Mouse (Mus musculus) frontal cortex, postnatal 10 days (tissue): Measurements from ENCODE around the gene Iqck.

ENCODE experiments used
- DNase-seq, 2 experiments: peaks; one replicate each; pipeline ENCODE4 v3.0.0; 2022; ENCODE audit warnings: low spot score in 2 of 2, mixed read lengths in 1 of 2

The Iqck gene

DNA sequence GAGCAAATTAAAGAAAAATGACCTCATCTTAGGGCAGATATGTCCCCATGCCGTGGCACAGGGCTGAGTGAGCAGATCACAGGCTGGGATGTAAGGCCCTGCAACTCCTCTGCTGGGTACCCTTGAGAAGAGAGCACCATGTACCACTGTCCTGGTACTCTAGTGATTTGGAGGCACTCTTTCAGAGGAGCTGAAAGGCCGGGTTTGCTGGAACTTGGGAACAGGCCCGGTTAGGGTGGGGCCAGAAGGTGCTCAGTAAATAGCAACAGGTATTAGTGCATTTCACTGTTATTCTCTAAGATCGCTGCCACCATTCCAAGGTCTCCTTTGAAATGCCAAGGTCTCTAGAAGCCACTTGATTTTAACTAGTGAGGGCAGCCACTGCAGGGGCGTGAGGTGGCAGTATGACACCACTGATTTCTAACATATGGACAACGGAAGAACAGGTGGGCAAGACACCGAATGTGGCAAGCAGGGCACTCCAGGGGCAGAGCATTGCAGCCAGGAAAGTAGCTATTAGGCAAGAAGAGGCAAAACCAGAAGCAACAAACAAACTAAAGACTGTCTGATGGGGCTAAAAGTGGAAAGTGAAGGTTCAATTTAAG, 59.1 kb downstream of the Iqck start:
- DNase-seq, result no peak

DNA sequence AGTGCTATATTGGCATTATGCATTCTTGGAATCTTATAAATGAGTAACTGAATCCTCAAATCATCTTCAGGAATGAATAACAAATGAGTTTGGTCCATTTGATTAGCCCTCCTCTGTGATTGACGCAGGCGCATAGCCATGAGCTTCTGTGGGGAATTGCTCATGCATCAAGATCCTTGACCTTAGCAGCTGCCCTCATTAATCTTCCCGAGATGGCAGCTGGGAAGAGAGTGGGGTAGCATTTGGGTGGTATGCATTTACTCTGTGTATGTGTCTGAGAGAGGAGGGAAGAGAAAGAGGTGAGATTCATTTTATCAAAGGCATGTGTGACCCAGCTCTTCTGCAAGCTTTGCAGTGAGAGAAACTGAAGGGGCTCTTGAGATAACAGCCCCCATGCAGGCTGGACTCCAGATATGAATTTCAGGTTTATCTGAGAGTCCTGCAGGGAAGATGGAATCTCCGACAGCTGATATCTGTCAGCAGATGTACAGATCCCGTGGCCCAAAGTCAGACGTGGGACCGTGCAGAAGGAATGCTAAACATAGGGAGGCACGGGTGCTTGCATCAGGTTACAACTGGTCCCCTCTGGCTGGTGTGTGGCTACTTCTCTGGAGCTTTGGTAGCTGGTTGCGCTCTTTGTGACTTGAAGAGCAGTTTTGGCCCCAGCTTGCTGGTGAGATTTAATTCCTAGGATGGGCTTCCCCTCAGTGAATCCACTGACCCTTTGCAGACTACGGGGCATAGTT, 63.9 kb downstream of the Iqck start:
- DNase-seq, result no peak

DNA sequence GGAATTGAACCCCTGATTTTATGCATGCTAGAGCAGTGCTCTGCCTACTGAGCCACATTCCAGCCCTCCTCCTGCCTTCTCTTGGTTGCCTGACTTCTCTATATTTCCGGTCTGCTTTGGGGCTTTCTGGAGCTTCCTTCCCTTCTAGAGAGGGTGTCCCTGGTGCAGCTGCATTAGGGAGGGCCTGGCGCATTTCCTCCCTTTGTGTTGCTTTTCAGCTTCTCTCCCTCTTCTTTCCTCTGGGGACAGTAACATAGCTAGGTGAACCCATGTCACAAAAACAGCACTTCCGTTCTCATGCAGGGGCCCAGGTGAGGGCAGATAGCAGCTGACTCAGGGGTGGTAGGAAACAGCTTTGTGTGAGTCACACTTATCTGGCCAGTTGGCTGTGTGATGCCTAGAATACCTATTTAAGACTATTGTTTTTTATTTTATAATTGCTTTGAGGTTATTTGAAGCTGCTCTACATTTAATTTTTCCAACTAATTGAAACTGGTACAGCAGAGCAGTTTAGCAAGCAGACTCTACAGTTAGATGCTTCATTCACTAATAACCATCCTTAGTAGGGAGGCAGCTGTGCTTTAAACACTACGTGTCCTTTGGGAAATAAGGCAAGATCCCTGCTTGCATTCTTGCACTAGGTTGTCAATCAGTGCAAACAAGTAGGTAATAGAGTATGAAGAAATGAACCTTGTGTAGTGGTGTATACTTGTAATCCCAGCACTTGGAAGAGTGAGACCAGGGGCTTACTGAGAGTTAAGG, 67.1 kb downstream of the Iqck start:
- DNase-seq, result no peak

DNA sequence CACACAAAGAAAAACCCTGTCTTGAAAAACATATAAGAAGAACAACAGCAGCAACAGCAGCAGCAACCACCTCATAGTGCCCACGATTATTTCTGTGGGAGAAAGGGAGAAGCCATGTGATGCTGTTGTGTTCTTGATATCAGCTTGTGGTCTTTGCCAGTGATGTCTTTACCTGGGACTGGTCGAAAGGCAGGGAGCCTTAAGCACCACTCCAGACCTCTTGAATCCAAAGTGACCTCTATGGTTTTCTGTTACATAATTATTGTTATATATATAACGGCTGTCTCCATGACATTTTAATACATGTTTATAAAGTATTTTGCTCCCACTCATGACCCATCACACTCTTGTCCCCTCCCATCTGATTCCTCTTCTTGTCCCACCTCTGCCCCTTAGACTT, 70.0 kb downstream of the Iqck start:
- no peak for DNase-seq

DNA sequence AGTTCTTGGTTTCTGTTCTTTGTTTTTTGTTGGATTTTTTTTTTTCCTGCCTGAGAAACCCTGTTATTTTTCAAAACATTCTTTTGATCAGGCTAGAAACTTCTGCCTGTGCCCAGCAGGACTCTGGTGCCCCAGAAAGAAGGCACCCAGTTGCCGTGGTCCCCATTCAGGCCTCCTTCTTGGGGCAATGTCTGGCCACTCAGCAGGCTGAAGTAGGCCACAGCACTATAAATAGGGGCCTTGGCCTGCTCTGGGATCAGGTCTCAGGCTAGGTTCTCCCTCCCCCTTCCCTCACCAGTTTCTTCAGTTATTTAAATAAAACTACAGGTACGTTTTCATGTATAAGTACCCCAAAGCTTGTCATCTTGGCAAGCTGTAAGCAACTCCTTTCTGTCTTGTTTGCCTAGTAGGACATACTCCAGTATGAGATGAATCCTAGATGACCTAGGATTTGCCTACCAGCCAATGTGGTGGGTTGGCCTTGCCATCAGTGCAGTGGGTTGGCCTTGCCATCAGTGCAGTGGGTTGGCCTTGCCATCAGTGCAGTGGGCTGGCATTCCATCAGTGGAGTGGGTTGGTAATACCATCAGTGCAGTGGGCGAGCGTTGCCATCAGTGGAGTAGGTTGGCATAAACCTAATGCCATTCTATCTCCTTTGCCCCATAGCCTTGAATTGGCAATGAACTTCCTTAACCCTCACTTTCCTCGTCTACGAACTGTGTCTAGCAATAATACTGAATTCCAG, 71.1 kb downstream of the Iqck start:
- no peak for DNase-seq

DNA sequence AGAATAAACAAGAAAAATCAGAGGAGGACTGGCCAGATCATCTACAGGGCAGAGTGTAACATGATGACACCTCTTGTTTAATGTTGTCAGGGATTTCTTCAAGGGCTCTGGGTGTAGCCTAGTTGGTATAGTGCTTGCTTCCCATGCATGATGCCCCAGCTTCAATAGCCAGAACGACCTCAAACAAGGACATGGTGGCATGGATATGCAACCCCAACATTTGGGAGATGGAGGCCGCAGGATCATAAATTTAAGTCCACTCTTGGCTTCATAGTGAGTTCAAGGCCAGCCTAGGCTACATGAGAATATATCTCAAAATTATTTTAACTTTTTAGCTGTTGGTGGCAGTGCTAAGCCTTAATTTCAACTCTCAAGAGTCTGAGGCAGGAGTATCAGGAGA, 71.7 kb downstream of the Iqck start:
- DNase-seq, result no peak

DNA sequence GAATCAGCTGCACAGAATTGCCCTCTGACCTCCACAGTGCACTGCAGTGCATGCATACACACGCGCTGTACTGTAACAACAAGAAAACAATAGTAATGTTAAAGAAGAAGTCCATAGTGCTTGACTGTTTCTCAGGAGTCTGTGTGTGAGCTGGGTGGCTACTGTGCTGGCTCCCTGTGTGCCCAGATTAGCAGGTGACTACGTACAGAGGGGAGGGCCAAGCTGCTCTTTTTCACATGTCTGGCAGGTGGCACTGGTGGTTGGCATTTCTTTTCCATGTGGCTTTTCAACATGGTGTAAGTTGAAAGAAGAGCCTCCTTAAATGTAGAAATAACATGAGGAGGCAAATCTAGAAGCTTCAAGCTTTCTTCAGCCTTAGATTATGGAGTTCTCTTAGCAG, 72.8 kb downstream of the Iqck start:
- DNase-seq, result no peak

DNA sequence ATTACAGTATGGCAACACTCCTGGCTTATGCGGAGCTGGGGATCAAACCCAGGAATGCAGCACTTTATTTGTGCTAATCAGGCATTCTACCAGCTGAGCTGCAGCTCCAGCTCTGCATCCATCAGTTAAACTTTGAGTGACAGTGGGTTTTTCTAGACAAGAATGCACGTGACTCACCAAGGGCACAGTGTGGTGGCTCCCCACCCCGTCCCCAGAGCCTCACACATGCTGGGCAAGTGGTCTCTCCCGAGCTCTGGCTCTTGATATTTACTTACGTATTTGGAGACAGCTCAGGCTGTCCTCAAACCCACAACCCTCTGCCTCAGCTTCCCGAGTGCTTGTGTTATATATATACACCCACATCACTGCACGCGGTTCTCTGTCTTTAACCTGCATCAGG, 73.4 kb downstream of the Iqck start:
- no peak for DNase-seq

DNA sequence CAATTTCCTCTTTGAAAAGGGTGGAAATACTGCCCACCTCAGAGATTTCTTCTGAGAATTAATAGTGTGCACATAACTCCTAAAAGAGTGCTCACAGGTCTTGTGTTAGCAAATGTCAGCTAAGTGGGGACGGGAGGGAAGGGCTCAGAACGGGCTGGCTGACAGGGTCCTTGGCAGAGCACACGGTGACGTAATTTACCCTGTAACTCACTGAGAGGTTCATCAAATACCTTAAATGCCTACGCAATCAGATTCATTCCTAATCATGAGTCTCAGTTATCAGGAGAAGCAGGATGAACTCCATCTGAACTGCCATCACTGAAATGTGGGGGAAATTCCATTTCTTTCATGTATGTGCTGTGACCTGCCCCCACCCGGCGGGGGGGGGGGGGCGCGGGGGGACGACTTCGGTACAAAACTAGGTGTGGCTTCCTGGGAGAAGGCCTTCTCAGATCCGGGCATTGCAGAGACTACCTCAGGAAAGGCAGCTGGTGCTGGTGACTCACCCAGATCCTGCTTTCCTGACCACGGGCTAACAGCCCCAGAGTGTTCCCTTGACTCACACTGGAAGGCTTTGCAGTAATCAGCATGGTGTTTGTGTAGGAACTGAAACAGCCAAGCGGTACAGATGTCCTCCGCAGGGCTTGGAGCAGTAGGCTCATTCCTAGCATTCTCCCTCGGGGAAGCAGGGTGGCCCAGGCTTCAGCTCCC, 74.2 kb downstream of the Iqck start:
- no peak for DNase-seq

DNA sequence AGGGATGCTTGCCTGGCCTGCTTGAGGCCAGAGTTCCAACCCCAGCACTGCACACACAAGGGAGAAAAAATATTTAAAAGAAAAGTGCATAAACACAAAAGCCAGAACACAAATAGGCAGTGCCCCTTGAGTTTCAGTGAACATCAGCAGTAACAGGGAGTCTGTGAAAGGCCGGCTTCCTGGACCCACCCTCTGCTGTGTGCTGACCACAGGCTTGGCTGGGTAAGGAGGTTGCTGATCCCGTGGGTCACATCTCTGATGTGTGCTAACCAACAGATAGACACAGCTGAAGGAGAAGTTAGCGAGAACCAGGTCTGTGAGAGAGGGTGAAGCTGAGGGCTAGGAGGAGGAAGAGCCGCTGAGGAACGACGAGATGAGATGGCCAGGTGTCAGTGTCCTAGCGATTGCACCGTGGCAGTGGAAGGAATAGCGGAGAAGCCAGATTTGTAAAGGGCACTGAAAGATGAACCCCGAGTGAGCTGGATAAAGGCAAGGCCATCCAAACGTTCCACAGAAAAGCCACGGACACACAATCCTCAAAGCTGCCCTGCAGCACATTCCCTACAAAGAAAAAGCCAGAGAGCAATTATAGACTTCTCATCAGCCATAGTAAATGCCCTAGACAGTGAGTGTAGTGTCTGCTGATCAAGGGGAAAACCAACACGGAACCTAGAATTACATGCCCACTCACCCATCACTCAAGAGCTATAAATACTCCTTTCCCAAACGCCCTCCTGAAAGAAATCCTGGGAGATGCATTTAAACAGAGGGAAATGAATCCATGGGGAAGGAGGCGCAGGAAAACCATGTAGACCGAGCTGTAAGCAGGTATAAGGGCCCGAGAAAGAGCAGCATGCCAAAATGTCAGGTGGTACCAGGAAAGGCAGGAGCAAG, 76.2 kb downstream of the Iqck start:
- DNase-seq, result no peak

DNA sequence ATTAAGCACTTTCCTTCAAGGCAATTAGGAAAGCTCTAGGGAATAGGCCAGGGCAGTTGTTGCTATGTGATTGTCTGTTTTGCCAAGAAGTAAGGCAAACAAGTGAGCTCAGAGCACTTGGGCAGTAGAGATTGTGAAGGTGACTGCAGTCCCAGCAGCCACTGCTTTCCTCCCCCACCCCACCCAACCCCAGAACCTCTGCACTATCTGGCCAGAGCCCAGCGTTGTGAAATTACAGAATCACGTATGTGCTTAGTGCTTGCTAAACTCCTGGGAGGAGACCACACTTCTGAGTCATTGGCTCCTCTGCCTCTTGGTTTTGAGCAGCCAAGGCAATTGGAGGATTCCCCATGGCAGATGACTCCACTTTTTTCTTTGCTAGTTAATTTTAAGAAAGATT, 79.8 kb downstream of the Iqck start:
- DNase-seq, result no peak

DNA sequence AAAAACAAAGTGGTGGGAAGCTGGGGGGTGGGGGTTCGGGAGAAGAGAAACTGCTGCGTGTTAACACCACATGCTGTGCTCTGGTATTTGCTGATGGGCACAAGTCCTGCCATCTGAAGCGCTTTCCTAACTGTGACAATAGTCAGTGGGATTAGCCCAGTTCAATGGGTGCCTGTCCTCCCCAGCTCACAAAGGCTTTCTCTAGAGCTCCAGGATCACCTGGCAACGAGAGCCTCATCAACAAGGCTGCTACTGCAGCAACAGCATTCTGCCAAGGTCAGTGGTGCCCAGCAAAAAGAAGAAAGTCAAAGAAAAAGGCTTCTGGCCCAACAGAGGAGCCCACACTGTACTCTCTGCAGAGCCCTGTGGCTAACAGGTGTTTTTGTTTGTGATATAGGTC, 81.3 kb downstream of the Iqck start:
- no peak for DNase-seq

DNA sequence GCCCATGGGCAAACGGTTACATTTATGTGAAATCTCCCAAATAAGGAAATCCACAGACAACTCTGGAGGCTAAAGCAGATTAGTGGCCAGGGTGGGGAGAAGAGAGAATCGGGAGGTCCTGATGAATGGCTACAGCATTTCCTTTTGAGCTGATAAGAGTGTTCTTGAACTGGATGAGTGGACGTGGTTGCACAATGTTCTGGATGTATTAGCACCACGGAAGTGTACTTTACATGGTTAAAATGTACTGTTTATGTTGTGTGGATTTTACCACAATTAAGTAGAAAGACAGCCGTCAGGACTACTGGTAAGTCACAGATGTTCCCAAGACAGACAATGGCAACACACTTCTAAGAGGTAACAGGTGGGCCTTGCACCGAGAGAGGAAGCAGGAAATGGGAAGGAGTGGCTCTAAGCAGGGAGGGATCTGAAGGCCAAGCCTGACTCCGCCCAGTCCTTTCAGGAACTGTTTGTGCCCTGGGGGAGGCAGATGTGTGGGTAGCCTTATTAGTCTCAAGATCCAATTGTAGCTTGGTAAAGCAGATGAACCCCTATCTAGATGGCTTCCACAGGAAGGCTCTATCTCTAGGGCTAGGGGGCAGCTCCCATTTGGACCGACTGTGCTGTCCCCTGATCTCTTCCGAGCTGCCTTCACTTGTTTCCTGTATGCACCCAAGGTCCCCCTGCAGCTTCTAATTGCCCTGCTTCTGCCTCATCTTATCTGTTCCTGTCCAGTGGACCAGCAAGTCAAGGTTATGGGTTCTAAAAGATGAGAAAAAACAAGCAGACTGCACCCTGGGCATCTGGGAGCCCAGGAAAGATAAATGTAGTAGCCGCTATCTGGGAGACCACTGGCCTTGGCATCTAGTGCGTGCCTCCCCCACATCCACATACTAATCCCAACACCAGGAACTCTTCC, 82.2 kb downstream of the Iqck start:
- no peak for DNase-seq

DNA sequence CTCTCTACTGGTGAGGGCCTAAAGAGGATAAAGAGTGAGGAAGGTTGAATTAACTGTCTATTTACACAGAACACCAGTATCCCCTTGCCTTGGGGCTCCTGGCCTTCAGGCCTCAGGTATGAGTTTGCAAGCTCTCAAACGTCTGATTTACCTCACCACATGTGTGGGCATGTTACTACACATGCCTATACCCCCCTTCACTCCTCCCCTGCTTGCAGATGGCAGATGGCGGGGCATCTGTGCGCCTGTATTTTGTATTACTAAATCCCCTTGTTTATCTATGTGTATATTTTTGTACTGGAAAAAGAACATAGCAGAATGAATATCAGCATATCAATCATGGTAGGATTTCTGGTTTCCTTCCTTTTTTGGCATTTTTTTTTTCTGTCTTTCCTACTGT, 86.7 kb downstream of the Iqck start:
- DNase-seq, result no peak

DNA sequence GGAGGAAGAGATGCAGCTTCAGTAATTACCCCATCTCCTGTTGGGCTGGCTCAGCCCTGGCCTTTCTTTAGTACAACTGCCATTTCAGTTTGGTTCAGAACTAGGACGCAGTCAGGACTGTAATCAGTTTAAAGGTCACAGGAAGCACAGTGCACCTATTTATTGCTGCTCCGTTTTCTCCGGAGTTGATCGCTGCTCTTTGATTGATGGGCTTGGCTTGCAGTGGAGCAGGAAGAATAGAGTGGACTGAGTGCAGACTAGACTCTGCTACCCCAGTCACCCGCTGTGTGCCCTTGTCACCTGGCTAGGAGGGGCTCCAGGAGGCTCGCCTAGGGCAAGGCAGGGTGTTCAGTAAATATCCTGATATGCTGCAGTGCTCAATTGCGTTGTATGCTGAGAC, 87.6 kb downstream of the Iqck start:
- DNase-seq, result no peak

DNA sequence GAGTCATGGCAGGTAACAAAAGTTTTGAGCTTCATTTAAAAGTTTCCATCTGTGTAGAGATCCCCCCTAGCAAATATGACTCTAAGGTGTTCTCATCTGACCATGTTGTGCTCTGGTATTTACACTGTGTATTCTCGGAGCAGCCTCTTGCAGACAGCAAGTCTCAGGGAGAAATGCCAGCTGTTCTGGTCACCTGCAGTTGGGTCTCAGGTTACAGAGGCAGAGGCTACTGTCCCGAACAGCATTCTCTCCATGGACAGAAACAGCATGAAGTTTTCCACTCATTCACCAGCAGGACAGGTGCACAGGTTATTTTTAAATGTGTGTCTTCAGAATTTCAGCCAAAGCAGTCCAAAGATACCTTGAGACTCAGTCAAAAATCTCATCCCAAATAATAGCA, 89.3 kb downstream of the Iqck start:
- no peak for DNase-seq

DNA sequence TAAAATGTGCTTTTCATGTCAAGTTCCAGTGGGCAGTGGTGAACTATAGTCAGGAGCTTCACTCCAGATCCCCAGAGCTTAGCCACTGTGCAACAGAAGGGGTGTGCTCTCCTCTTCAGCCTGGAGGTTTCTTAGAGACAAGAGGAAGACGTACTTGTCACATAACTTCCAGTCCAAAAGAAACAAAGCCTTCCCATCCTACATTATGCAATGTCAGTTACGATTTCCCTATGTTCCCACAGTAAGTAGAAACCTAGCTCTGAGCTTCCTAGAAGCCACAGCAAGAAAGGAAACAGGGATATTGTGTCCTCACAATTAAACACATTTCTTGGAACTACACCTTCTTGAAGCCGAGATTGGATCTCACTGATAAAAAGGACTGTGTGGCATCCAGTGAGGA, 91.7 kb downstream of the Iqck start:
- no peak for DNase-seq

DNA sequence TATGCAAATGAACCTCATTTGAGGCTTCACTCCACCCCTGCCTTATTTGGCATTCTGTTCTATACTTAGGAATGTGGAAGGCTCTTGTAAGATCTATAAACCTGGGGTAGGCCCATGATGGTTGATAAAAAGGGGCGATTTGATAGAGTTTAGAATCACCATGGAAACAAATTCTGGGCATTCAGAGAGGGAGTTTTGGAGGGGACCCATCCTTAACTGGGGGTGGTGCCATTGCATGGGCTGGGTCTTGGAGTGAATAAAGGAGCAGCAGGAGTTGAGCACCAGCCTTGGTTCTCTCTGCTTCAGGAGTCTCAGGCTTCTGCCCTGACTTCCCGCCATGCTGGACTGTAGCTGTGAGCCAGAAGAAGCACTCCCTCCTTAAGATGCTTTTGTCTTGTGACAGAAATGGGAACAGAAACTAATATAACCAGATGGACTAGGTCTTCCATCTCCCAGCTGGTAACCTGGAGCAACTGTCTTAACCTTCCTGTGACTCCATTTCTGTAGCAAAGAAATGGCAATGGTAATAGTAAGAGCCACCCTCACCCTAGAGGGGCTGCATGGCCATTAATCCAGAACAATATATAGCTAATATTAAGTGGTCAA, 93.2 kb downstream of the Iqck start:
- DNase-seq, result no peak

DNA sequence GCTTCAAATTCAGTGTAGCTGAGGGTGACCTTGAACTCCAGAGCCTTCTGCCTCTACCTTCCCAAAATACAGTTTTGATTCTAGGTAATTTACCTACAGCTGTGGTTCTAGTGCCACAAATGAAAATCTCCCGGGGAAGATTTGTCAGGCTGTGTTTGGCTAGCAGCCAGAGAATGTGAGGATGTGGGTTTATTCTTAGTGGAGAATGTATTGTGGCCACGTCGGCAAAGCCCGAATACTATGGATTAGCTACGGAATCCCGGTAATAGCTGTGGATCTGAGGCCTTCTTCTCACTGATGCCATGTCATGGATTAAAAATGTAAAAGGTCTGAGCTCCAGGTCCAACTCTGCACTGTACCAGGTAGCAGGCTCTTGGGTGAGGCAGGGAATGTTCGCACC, 94.2 kb downstream of the Iqck start:
- no peak for DNase-seq
